Mouse (Mus musculus) intestine, postnatal 0 days (tissue): ENCODE results near the gene Col4a6. TPM values are rescaled to one million over a fixed set of nuclear protein-coding genes. Genes with fewer than 3 reads are reported as not detected.

ENCODE experiments used
- ATAC-seq: fragments of 200-750 bp; cut with Nextera tagmentation; 2 replicates; pipeline ENCODE4 v1.8.0; 2017; ENCODE audit warnings: mild to moderate bottlenecking, moderate TSS enrichment, moderate library complexity
- H3K27ac ChIP-seq: fragments of 300-500 bp; sonication (generic); 2 replicates; pipeline ENCODE4 v1.5.1; 2014; ENCODE audit warnings: mild to moderate bottlenecking, low read depth, low read length, moderate library complexity
- H3K27me3 ChIP-seq: fragments of 300-500 bp; sonication (generic); replicated peaks from 2 replicates; pipeline ENCODE4 v1.6.1; 2014; ENCODE audit warnings: low read length, mixed read lengths; ENCODE audit not compliant: control insufficient read depth, insufficient read depth
- H3K36me3 ChIP-seq: fragments of 300-500 bp; sonication (generic); 2 replicates; pipeline ENCODE4 v1.6.1; 2014; ENCODE audit warnings: mild to moderate bottlenecking, moderate library complexity; ENCODE audit not compliant: control insufficient read depth, insufficient read depth
- H3K4me1 ChIP-seq: fragments of 300-500 bp; sonication (generic); replicated peaks from 2 replicates; pipeline ENCODE4 v1.6.1; 2014; ENCODE audit warnings: antibody characterized with exemption, low read length, mixed read lengths; ENCODE audit not compliant: control insufficient read depth, insufficient read depth
- H3K4me2 ChIP-seq: fragments of 300-500 bp; sonication (generic); replicated peaks from 2 replicates; pipeline ENCODE4 v1.6.1; 2014; ENCODE audit warnings: low read depth, mild to moderate bottlenecking, moderate library complexity
- H3K4me3 ChIP-seq: fragments of 300-500 bp; sonication (generic); 2 replicates; pipeline ENCODE4 v1.5.1; 2014; ENCODE audit warnings: low read depth, low read length
- H3K9ac ChIP-seq: fragments of 300-500 bp; sonication (generic); 2 replicates; pipeline ENCODE4 v1.6.1; 2014; ENCODE audit warnings: mild to moderate bottlenecking, low read depth, low read length
- H3K9me3 ChIP-seq: fragments of 300-500 bp; sonication (generic); 2 replicates; pipeline ENCODE4 v1.6.1; 2016; ENCODE audit warnings: mixed run types; ENCODE audit not compliant: control insufficient read depth
- CTCF ChIP-seq: sonication (generic); IDR thresholded peaks from 2 replicates; pipeline ENCODE4 v1.5.1; 2016; ENCODE audit warnings: low read depth, mild to moderate bottlenecking, control low read depth, antibody characterized with exemption, moderate library complexity
- WGBS: fragments of 180-500 bp; shearing (Covaris S2); extraction: QIAGEN DNeasy Blood & Tissue Kit; methylation state at CpG from one replicate; pipeline ENCODE4 v1.1.7; 2014; 5-methylcytosine and 5-hydroxymethylcytosine counted together
- polyA plus RNA-seq: library from polyadenylated mRNA; unstranded; fragments of >200 nt; fragmentation: Nextera tagmentation; extraction: Ambion mirVana; gene quantifications from 2 replicates; pipeline ENCODE4 v1.2.1, GENCODE M21; 2015

Gene Col4a6
- 0.80 TPM in 2 replicates for polyA plus RNA-seq

GRCm38 (mm10) chrX:141473470-141474302 is at the start of gene Col4a6:
TSS of gene Col4a6 (minus strand) at chrX:141474076.
- WGBS, result 16% methylated on average over 16 of the region's 16 CpGs
- no peak for ATAC-seq
- TF ChIP-seq CTCF, result no peak

GRCm38 (mm10) chrX:141503125-141503524 is 29.2 kb upstream of the Col4a6 start:
- no peak overlapping the region for H3K4me3 ChIP-seq
- no peak overlapping the region for H3K27ac ChIP-seq
- WGBS, result 90% methylated on average over 1 of the region's 1 CpGs
- ATAC-seq, result no peak
- no peaks in the 10 kb centered on the region for H3K27me3 ChIP-seq
- no peaks in the 10 kb centered on the region for H3K4me1 ChIP-seq
- H3K36me3 ChIP-seq, result no peaks in the 10 kb centered on the region
- TF ChIP-seq CTCF, result no peak
- no peak overlapping the region for H3K9ac ChIP-seq
- no peak overlapping the region for H3K4me2 ChIP-seq
- H3K9me3 ChIP-seq, result no peaks in the 10 kb centered on the region

More at GRCm38 (mm10) chrX:141473470-141474302, at the start of gene Col4a6:
- Histone ChIP-seq H3K36me3 (no peaks in the 10 kb centered on the region), H3K9me3 (no peaks in the 10 kb centered on the region), H3K4me1 (no peaks in the 10 kb centered on the region), H3K9ac (no peak within 1 kb of the TSS), H3K27me3 (0 out of 2 replicates have a peak, but pooled peaks cover 6% of the 10 kb centered on the region), H3K4me3 (peak within 1 kb of the TSS; percentile 43), H3K4me2 (peak within 1 kb of the TSS; percentile 66), H3K27ac (no peak within 1 kb of the TSS)

- ATAC-seq, result no peak
- WGBS, result 81% methylated on average over 4 of the region's 4 CpGs
- Histone ChIP-seq H3K4me1 (no peaks in the 10 kb centered on the region), H3K27me3 (no peaks in the 10 kb centered on the region), H3K4me3 (no peak overlapping the region), H3K27ac (no peak overlapping the region), H3K9me3 (no peaks in the 10 kb centered on the region), H3K36me3 (no peaks in the 10 kb centered on the region), H3K9ac (no peak overlapping the region), H3K4me2 (no peak overlapping the region)
- TF ChIP-seq CTCF, result no peak
These were observed 20.7 kb upstream of the Col4a6 start for GRCm38 (mm10) chrX:141494545-141494944.

- H3K9ac ChIP-seq, result no peak overlapping the region
- H3K27ac ChIP-seq, result no peak overlapping the region
- H3K4me2 ChIP-seq, result peak overlapping the region; percentile 66
- WGBS, result 20% methylated on average over 14 of the region's 14 CpGs
- no peaks in the 10 kb centered on the region for H3K36me3 ChIP-seq
- 0 out of 2 replicates have a peak, but pooled peaks have one; percentile 31 for ATAC-seq
- H3K9me3 ChIP-seq, result no peaks in the 10 kb centered on the region
- H3K4me1 ChIP-seq, result no peaks in the 10 kb centered on the region
- H3K4me3 ChIP-seq, result peak overlapping the region; percentile 43
- 0 out of 2 replicates have a peak, but pooled peaks cover 6% of the 10 kb centered on the region for H3K27me3 ChIP-seq
- TF ChIP-seq CTCF, result no peak
These were observed 1.9 kb upstream of the Col4a6 start for GRCm38 (mm10) chrX:141475566-141476327.

- TF ChIP-seq CTCF, result no peak
- Histone ChIP-seq H3K27ac (no peak within 1 kb of the TSS), H3K9me3 (no peaks in the 10 kb centered on the region), H3K36me3 (no peaks in the 10 kb centered on the region), H3K4me2 (peak within 1 kb of the TSS; percentile 66), H3K27me3 (0 out of 2 replicates have a peak, but pooled peaks cover 6% of the 10 kb centered on the region), H3K4me1 (no peaks in the 10 kb centered on the region), H3K4me3 (peak within 1 kb of the TSS; percentile 43), H3K9ac (no peak within 1 kb of the TSS)
- 18% methylated on average over 13 of the region's 13 CpGs for WGBS
- peak; percentile 59; the same call in 1 of the 2 replicates for ATAC-seq
These were observed 1.2 kb upstream of the Col4a6 start, which contains the start of gene Col4a5 for GRCm38 (mm10) chrX:141475110-141475509. TSS of gene Col4a5 (plus strand) at chrX:141475385.

- no peaks in the 10 kb centered on the region for H3K36me3 ChIP-seq
- no peaks in the 10 kb centered on the region for H3K27me3 ChIP-seq
- H3K4me1 ChIP-seq, result no peaks in the 10 kb centered on the region
- TF ChIP-seq CTCF, result no peak
- H3K27ac ChIP-seq, result no peak overlapping the region
- H3K4me3 ChIP-seq, result no peak overlapping the region
- no peaks in the 10 kb centered on the region for H3K9me3 ChIP-seq
- H3K9ac ChIP-seq, result no peak overlapping the region
- H3K4me2 ChIP-seq, result no peak overlapping the region
- WGBS, result 53% methylated on average over 1 of the region's 1 CpGs
- no peak for ATAC-seq
These were observed 25.9 kb downstream of the Col4a6 start for GRCm38 (mm10) chrX:141447936-141448335.
